Mouse (Mus musculus) ovary, postnatal 14 days (tissue): ENCODE data around the gene Phyhipl.

Experiments used
- DNase-seq: peaks from one replicate; pipeline ENCODE4 v3.0.0; 2022; ENCODE audit warnings: low spot score

Gene Phyhipl

DNA sequence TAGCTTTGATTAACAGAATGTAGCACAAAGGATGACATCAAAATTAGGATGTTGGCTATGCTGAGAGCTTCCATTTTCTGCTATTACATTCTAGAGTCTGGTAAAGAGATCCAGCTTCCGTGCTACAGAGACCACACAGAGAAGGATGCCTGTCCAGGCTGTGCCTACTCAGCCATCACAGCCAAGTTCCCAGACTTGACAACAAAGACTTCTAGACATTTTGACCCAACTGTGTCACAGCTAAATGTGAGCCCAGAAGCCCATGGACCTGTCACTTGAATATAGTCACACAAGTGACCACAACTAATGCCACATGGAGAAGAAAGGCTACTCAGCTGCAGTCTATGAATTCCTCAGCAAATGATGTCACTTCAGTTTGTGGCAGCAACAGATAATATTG, 24.6 kb downstream of the Phyhipl start:
- DNase-seq = no peak

DNA sequence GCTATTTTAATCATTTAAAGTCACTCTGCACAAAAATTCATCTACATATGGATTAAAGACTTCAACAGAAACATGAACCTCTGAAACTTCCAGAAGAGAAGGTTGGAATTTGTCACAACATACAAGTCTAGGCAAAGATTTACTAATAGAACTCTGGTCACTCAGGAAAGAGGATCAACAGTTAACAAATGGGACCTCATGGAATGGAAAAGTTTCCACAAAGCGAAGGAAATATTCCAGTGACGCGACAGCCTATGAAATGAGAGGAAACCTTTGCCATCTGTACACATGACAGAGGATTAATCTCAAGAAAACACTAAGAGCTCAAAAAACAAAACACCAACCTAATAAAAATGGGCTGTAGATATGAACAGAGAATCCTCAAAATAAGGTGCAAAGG, 32.3 kb downstream of the Phyhipl start:
- no peak for DNase-seq

GRCm38 (mm10) chr10:70616377-70616776, 39.4 kb downstream of the Phyhipl start:
- no peak for DNase-seq

DNA sequence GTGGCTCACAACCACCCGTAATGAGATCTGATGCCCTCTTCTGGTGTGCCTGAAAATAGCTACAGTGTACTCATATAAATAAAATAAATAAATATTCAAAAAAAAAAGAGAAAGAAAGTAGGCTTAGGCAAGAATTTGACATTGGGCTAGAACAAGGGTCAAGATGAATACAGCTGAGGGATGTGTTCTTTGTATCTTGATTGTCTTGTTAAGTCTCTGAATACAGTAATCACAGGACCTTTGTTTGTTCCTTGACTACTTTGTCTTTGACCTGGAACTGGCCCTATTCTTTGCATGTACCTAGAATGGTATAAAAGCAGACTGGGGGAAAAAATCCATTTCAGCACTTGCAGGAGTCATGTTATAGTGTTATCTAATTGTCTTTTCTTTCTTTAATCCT, 44.1 kb downstream of the Phyhipl start:
- no peak for DNase-seq

DNA sequence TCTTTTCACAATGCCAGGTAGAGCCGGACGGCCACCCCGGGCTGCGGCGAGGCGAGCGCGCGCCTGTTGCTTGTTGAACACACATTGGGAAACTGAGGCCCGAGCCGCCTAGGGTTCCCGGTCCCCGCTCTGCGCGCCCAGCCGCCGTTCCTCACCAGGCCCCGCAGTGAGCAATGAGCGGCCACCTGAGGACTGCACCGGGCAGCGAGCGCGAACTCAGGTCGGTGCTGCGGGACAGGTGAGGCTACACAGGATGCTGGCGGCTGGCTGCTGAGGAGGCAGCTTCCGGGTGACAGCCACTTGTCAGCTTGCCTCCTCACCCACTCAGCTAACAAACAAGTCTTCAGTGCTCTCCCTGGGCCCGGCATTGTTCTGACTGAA, 55.9 kb downstream of the Phyhipl start:
- no peak for DNase-seq

- DNase-seq = peak; percentile 51
These were observed 56.4 kb downstream of the Phyhipl start for GRCm38 (mm10) chr10:70599126-70599924.

- peak; percentile 0 for DNase-seq
These were observed 57.1 kb downstream of the Phyhipl start for GRCm38 (mm10) chr10:70598516-70599125.

DNA sequence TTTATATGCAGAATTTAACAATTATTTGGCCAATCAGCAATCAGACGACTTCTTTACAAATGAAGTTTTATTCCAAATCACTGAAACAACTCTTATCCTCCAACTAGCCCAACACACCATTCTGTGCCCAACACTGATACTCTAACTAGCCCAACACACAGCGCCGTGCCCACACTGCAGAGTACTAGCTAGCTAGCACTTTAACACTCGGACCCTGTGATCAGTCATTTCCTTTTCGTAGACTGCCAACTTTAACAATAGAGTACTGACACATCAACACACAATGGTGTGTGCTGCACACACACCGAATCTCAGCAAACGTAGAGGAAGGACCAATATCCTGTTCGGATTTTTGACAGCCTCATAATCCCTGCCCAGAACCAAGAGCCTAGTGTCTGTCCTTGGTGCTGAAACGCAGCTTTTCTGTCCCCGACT, 57.7 kb downstream of the Phyhipl start:
- DNase-seq = peak; percentile 32

DNA sequence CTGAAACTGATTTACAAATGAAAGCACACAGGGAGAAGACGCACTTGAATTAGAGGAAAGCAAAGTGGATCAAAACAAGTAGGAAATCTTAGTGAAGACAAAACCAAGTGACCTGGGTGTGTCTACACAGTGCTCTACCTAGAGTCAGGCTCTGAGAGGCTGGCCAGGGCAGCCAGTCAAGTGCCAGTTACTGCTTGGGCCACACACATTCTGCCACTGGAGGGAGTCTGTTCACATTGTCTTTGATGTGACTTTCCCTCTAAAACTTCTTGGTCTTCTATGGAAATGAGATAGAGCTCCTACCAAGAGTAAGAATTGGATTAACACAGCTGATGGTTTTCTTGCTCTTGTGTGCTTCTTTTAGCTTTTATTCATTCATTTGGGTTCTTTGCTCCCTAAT, 61.8 kb downstream of the Phyhipl start:
- DNase-seq = peak; percentile 1

GRCm38 (mm10) chr10:70586876-70587405, 68.8 kb downstream of the Phyhipl start:
- DNase-seq = no peak

DNA sequence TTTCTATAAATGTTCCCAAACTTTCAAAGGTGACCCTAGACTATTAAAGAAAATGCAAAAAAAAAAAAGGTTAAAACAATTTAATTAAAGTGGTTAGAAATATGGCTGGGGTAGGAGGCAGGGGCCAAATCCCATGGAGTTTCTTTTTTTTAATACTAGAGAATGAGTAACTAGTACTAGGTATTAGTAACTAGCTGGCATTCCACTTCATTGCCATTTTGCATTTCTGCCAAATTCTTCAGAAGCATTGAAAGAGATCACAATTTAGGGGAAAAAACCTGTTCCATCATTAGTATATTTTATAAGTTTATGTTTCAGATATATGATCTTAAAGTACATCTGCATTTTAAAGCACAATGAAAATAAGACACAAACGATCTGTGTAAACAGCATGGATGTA, 71.6 kb downstream of the Phyhipl start:
- no peak for DNase-seq

DNA sequence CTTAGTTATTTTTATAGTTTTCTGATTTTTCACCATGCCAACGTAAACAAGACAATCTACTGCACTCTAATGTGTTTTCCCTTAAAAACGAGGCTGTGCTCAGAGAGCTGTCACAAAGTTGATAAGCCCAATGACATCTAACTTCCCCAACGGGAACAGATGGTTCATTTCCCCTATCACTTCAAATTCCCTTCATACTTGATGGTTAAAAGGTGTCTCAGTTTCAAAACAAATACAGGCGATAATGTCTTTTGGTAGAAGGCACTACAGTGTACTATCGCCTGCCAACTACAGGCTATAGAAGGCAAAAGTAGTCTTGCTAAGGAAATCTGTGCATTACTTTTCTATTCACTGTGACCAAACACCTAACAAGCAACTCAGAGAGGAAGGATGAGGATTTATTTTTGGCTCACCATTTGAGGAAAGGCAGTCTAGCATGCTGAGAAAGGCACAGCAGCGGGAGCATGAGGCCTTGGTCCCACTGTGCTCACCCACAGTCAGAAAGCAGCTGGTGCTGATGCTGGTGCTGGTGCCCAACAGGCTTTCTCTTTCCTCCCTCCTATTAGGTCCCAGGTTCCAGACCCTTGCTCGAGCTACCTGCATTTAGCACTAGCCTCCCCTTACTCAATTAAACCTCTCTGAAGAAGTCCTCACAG, 74.1 kb downstream of the Phyhipl start:
- no peak for DNase-seq

DNA sequence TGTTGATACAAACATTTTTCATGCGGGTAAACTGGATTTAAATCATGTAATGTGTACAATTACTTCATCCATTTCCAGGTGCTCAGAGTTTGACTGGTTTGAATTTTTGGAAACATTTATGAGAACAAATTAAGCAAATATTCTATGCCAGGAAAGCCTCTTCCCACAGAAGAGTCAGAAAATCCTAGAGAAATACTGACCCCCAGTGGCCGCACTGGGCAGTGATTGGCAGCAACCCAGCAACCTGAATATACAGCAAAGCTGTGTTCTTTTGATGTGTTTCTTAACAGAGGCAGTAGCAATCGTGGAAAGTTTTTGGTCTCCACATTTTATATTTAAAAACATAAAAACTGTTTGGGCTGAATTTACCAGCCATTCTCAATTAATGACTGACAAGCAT, 92.1 kb downstream of the Phyhipl start:
- DNase-seq = peak; percentile 79

DNA sequence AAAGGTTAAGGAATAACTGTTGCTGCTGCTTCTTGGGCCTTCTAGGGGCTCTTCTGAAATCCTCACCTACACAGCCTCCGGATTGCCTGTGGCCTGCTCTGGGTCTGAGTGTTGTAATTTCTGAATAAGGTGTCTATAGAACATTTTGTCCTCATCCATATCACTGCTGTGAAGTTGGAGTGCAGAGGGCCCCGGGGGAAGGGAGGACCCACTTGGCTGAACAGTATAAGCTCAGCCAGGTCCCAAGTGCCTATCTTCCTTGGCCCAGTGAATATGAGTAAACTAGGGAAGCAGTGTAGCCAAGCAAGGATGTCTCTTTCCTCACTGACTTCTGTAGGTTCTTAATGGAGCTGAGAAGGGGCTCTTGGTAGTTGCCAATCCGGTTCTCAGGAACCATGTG, 103.2 kb downstream of the Phyhipl start:
- DNase-seq = no peak

DNA sequence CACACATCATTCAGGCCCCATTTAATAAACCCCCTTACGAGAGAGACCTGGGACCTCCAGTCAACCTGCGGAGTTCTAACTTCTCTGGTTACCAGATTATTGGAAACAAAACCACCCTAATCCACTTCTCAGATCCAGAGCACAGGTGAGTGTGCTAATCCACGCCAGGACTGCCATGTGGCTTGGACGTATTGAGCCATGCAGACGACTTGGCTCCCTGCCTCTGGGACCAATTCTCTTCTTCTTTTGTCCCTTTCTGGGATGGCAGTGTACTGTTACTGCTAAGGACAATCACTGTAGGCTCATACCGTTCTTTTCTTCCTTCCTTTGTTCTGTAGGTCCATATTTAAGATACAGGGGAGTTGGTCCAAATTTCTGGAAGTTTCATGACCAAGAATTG, 112.9 kb downstream of the Phyhipl start:
- DNase-seq = no peak

DNA sequence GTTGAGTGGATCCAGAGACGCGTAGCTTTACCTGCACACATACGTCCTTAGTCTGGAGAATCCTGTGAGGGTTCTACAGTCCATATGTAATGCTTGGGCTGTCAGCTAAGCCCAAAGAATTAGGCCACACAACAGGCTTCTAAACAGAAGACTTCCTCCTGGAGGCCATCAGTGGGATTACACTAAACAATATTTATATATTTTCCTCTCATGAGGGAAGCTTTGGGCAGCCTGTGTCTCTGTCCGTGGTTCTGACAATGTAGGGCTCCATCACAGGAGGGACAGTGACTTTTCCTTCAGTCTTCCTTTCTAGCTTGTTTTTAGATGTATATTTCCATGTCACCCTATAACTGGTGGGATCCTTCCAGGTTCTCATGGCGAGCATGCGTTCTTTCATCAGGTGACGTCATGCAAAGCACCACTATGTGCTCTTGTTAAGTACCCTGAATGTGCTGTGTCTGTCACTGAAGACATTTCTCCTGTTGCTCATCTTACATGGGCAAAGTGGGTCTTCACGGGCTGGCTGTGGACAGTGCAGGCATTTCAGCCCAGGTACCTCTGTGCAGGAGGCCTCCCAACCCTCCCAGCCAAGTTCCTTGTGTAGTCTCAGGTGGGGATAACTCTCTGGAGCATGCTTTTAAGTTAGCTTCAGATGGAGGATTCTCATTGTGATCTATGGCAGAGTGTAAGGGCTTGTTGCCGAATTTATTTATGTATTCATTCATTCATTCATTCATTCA, 115.1 kb downstream of the Phyhipl start:
- peak; percentile 13 for DNase-seq

GRCm38 (mm10) chr10:70539251-70539650, 116.5 kb downstream of the Phyhipl start:
- no peak for DNase-seq

DNA sequence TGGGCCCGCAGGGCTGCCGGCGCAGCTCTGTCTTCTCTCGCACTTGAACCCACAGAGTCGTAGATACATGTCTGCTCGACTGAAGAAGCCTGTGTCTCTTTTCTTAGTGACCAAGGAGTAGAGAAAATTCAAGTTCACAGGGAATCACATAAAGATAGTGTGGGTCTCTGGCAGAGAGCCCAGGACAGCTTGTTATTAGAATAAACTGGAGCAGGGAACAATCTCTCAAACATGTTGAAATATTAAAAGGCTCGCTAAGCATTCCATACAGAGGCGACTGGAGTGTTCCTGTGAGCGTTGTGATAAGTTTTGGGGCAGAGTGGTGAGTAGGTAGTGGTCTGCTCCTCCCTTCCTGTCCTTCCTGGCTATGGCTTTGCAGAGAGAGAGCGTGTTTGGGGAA, 118.1 kb downstream of the Phyhipl start:
- DNase-seq = no peak

- no peak for DNase-seq
These were observed 120.4 kb downstream of the Phyhipl start for GRCm38 (mm10) chr10:70535401-70535800.

DNA sequence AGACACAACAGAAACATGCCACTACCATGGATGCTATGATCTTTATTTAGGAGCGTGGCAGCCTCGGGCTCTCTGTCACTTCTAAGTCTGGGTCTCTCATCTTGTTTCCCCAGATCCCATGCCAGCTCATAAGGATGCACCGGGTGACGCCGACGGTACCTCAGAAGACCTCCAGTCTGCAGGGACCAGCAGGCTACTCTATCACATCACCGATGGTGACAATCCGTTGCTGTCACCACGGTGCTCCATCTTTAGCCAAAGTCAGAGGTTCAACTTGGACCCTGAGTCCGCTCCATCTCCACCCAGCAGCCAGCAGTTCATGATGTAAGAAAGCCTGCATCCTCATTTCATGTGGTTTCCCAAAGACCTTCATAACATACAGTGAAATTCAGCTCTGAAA, 121.2 kb downstream of the Phyhipl start:
- no peak for DNase-seq

GRCm38 (mm10) chr10:70533986-70534385, 121.8 kb downstream of the Phyhipl start:
- no peak for DNase-seq

DNA sequence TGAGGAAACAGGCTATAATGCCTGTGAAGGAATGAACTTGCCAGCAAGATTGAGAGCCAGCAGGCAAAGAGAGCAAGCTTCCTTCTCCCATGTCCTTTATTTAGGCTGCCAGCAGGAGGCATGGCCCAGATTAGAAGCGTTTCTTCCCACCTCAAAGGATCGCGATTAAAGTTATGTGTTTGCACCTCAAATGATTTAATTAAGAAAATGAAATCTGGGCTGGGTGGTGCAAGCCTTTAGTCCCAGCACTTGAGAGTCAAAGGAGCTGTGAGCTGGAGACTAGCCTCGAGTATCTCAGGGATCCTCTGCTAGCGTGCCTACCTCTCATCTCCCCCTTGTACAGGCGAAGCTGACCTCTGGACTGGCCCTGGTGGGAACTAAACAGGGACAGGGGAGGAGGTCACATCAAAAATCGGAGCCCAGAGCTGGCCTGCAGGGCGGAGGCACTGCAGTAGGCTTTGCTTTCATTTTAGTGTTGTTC, 122.4 kb downstream of the Phyhipl start:
- no peak for DNase-seq
